Mouse (Mus musculus): ENCODE measurements around the gene Srsf4.

Gene Srsf4

GRCm38 (mm10) chr4:131873293-131874168 is at the start of gene Srsf4:
Gene Srsf4, plus strand, starts transcription at chr4:131873617.
- CTCF ChIA-PET: interaction anchor here (0.6 to 2.1 kb wide), 11 partner anchors 12 to 991 kb away, joined by 3 to 6 read pairs (median 3); no protein-coding TSS in a partner anchor
- POLR2A ChIA-PET: interaction anchor here (0.6 to 7.8 kb wide), 125 partner anchors 7 to 1573 kb away, joined by 3 to 100 read pairs (median 4); partner anchors contain the start of genes Epb41 (in 3 of the 4), Ythdf2 (in 3 of the 4), Gm10300 (in 2 of the 4) and Mecr (in 2 of the 4)

GRCm38 (mm10) chr4:131824939-131825338 is 48.5 kb upstream of the Srsf4 start:
- POLR2A ChIA-PET: interaction anchor here in 2 of 4 experiments (1.0 to 1.5 kb wide), 3 partner anchors 9 to 29 kb away, joined by 4 read pairs; partner anchors contain the start of gene Mecr (in 1 of the 2)
- CTCF ChIA-PET: interaction anchor here in 3 of 4 experiments (0.6 to 3.1 kb wide), 5 partner anchors 10 to 594 kb away, joined by 3 to 15 read pairs (median 4); no protein-coding TSS in a partner anchor

GRCm38 (mm10) chr4:131825830-131826229 is 47.6 kb upstream of the Srsf4 start:
- POLR2A ChIA-PET: interaction anchor here in 3 of 4 experiments (0.6 to 1.5 kb wide), 7 partner anchors 8 to 1513 kb away, joined by 3 to 4 read pairs (median 4); partner anchors contain the start of gene Mecr (in 1 of the 3)
- CTCF ChIA-PET: interaction anchor here (0.5 to 3.1 kb wide), 33 partner anchors 9 to 1772 kb away, joined by 3 to 15 read pairs (median 3); partner anchors contain the start of genes Ptpru (in 2 of the 4) and Mecr (in 1 of the 4)

GRCm38 (mm10) chr4:131826905-131827304 is 46.5 kb upstream of the Srsf4 start:
- CTCF ChIA-PET: interaction anchor here (0.5 to 3.1 kb wide), 6 partner anchors 8 to 983 kb away, joined by 3 to 15 read pairs (median 4); no protein-coding TSS in a partner anchor
- POLR2A ChIA-PET: interaction anchor here in 3 of 4 experiments (0.6 to 1.2 kb wide), 5 partner anchors 11 to 312 kb away, joined by 3 to 8 read pairs (median 3); partner anchors contain the start of gene Ptpru (in 1 of the 3)

GRCm38 (mm10) chr4:131829123-131829522 is 44.3 kb upstream of the Srsf4 start:
- POLR2A ChIA-PET: interaction anchor here in 1 of 4 experiments (0.7 kb wide), 1 partner anchor 322 kb away, joined by 4 read pairs; no protein-coding TSS in a partner anchor
- CTCF ChIA-PET: no interaction called here

GRCm38 (mm10) chr4:131831546-131832045 is 41.8 kb upstream of the Srsf4 start:
- ChIA-PET CTCF (no interaction called here), POLR2A (interaction anchor here in 2 of 4 experiments (0.6 to 1.4 kb wide), 2 partner anchors 12 to 1087 kb away, joined by 3 read pairs; no protein-coding TSS in a partner anchor)

GRCm38 (mm10) chr4:131832759-131833407 is 40.5 kb upstream of the Srsf4 start:
- POLR2A ChIA-PET: interaction anchor here in 2 of 4 experiments (1.1 to 2.1 kb wide), 3 partner anchors 7 to 41 kb away, joined by 3 to 4 read pairs (median 3); partner anchors contain the start of gene Srsf4 (in 1 of the 2)
- CTCF ChIA-PET: interaction anchor here in 2 of 4 experiments (0.6 to 3.2 kb wide), 2 partner anchors 7 to 147 kb away, joined by 3 to 15 read pairs; no protein-coding TSS in a partner anchor

- ChIA-PET CTCF (interaction anchor here (0.6 to 3.2 kb wide), 21 partner anchors 9 to 798 kb away, joined by 3 to 15 read pairs (median 4); partner anchors contain the start of gene Mecr (in 1 of the 4)), POLR2A (interaction anchor here in 3 of 4 experiments (0.6 to 3.0 kb wide), 7 partner anchors 9 to 139 kb away, joined by 3 to 8 read pairs (median 4); partner anchors contain the start of gene Mecr (in 1 of the 3))
Measured at GRCm38 (mm10) chr4:131833971-131834609, 39.3 kb upstream of the Srsf4 start.

- ChIA-PET CTCF (interaction anchor here in 1 of 4 experiments (0.7 to 3.2 kb wide), 3 partner anchors 11 to 115 kb away, joined by 3 to 15 read pairs (median 3); no protein-coding TSS in a partner anchor), POLR2A (interaction anchor here (0.5 to 3.0 kb wide), 7 partner anchors 9 to 297 kb away, joined by 3 to 8 read pairs (median 3); no protein-coding TSS in a partner anchor)
Measured at GRCm38 (mm10) chr4:131836351-131836881, 37.0 kb upstream of the Srsf4 start.

- POLR2A ChIA-PET: interaction anchor here in 2 of 4 experiments (1.1 to 1.5 kb wide), 3 partner anchors 10 to 397 kb away, joined by 3 read pairs; no protein-coding TSS in a partner anchor
Measured at GRCm38 (mm10) chr4:131836891-131837491, 36.4 kb upstream of the Srsf4 start.

GRCm38 (mm10) chr4:131837872-131838524 is 35.4 kb upstream of the Srsf4 start, which contains the start of gene Ptpru:
Gene Ptpru, minus strand, starts transcription at chr4:131838288.
- POLR2A ChIA-PET: interaction anchor here (0.6 to 1.5 kb wide), 9 partner anchors 11 to 692 kb away, joined by 3 to 6 read pairs (median 3); partner anchors contain the start of gene Srsf4 (in 2 of the 4)
- CTCF ChIA-PET: interaction anchor here (0.5 to 1.5 kb wide), 14 partner anchors 12 to 878 kb away, joined by 3 to 9 read pairs (median 4); no protein-coding TSS in a partner anchor

More at GRCm38 (mm10) chr4:131836891-131837491, 36.4 kb upstream of the Srsf4 start:
- CTCF ChIA-PET: interaction anchor here in 1 of 4 experiments (0.7 kb wide), 1 partner anchor 114 kb away, joined by 3 read pairs; no protein-coding TSS in a partner anchor

GRCm38 (mm10) chr4:131843290-131843743 is 30.1 kb upstream of the Srsf4 start, which contains the start of gene Mecr:
Gene Mecr, plus strand, starts transcription at chr4:131843470.
- CTCF ChIA-PET: interaction anchor here in 1 of 4 experiments (0.5 to 1.0 kb wide), 6 partner anchors 8 to 606 kb away, joined by 3 read pairs; no protein-coding TSS in a partner anchor
- POLR2A ChIA-PET: interaction anchor here (0.6 to 2.2 kb wide), 27 partner anchors 8 to 497 kb away, joined by 3 to 22 read pairs (median 4); partner anchors contain the start of gene Srsf4 (in 3 of the 4)

- ChIA-PET CTCF (interaction anchor here in 1 of 4 experiments (0.7 kb wide), 1 partner anchor 884 kb away, joined by 3 read pairs; no protein-coding TSS in a partner anchor), POLR2A (interaction anchor here in 3 of 4 experiments (0.9 to 1.9 kb wide), 3 partner anchors 9 to 27 kb away, joined by 3 to 9 read pairs (median 4); partner anchors contain the start of gene Srsf4 (in 1 of the 3))
Measured at GRCm38 (mm10) chr4:131845991-131846778, 27.2 kb upstream of the Srsf4 start.

GRCm38 (mm10) chr4:131848082-131848481 is 25.3 kb upstream of the Srsf4 start:
- ChIA-PET CTCF (interaction anchor here in 1 of 4 experiments (0.8 kb wide), 1 partner anchor 241 kb away, joined by 3 read pairs; no protein-coding TSS in a partner anchor), POLR2A (interaction anchor here in 1 of 4 experiments (1.3 kb wide), 1 partner anchor 25 kb away, joined by 3 read pairs; the partner anchor contains the start of gene Srsf4)

All from embryonic stem cell, embryonic (primary cell).